Mouse (Mus musculus) embryonic fibroblast, embryonic 13.5 days (primary cell): ENCODE results near the gene Gm49416.

ENCODE experiments used
- CTCF ChIP-seq: IDR thresholded peaks from 2 replicates; pipeline ENCODE4 v1.5.1; 2011; ENCODE audit warnings: mild to moderate bottlenecking, control low read depth, low read length, moderate library complexity, borderline replicate concordance; ENCODE audit not compliant: insufficient read depth
- POLR2A ChIP-seq: IDR thresholded peaks from 2 replicates; pipeline ENCODE4 v1.6.1; 2011; ENCODE audit warnings: low read depth, mild to moderate bottlenecking, control low read depth, low read length, moderate library complexity

DNA sequence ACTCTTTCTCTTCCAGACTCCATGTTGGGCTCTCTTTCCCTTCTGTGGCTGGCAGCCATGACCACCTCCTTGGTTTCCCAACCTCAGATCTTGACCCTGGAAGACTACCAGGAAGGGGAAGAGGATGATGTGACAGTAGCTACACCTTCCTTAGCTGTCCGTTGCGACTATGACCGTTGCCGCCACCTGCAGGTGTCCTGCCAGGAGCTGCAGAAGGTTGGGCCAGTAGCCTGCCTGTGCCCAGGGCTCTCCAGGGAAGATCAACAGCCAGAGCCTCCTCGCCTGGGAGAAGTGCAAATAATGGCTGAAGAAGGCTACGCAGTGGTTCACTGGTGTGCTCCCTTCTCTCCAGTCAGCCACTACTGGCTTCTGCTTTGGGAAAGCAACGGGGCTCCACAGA lies 37.1 kb upstream of the Gm49416 start:
- TF ChIP-seq POLR2A: no peak
- TF ChIP-seq CTCF: no peak
